Mouse (Mus musculus) cerebellum, adult (tissue): ENCODE measurements at regions not wholly inside any gene's neighbourhood (a gene's known extent, or its start where the extent isn't known, plus 50 kb on each side); places are given as distances from the start of the nearest gene placed in this dataset.
A peak's percentile ranks its signal among the peaks of the same experiment; 100 is the strongest.
"Not testable (repeated sequence)": the region's sequence is repeated elsewhere in the genome, so short reads cannot be mapped to it uniquely, and the experiment has no call there.

Source experiments
- ATAC-seq: cut with Nextera tagmentation; 2 replicates; pipeline ENCODE4 v1.9.2; 2017; ENCODE audit warnings: mild to moderate bottlenecking, moderate library complexity, mixed read lengths; ENCODE audit not compliant: insufficient number of reproducible peaks, low FRiP score, low TSS enrichment

DNA sequence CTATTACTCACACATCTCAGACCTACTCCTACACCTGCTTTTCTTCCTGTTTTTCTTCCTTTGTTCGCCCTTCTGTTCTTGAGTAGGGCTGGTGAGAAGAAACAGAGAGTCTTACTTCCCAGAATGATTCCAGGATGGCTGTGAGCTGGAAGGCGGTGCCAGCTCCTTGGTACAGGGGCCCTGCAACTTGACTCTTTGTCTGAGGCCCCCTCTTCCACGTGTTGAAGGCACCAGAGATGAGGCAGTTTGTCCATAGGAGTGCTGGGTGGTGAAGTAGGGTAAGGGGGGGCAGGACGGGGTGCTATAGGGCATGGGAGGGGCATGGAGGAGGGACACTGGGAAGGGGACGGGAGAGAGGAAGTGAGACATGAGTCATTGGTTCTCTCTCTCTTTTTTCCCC is 60.8 kb downstream of the Dmrta2 start:
- ATAC-seq, result no peak

DNA sequence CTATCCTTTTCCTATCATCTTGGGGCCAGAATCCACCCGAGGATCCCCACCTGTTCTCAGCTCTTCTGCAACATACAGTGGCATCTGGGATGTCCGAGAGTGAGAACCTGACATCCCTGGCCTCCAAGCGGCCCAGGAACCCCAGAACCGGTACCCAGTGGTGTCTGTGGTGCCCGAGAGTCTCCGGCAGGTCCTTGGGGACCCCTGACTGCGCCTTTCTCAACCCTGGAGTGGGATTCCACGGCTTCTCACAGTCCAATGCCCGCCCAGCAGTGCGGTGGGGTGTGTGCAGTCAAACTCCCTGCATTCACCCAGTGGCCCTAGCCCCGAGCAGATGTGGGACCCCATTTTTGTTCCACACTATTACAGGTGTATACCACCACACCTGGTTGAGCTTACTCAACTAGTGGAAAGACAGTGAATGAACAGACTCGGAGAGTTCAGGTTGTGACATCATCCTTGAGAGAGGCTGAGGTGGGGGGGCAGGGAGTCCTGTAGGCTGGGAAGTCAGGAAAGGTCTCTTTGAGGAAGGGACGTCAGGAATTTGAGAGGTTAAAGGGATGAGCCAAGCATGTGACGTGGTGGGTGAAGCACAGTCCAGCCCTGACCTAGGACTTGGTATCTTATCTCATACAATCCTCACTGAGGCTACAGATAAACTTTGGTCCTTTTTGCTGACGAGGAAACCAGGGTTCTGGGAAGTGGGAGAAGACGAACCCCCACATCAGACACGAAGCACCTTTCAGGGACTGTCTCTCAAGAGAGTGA is 67.2 kb downstream of the Dmrta2 start:
- no peak for ATAC-seq

DNA sequence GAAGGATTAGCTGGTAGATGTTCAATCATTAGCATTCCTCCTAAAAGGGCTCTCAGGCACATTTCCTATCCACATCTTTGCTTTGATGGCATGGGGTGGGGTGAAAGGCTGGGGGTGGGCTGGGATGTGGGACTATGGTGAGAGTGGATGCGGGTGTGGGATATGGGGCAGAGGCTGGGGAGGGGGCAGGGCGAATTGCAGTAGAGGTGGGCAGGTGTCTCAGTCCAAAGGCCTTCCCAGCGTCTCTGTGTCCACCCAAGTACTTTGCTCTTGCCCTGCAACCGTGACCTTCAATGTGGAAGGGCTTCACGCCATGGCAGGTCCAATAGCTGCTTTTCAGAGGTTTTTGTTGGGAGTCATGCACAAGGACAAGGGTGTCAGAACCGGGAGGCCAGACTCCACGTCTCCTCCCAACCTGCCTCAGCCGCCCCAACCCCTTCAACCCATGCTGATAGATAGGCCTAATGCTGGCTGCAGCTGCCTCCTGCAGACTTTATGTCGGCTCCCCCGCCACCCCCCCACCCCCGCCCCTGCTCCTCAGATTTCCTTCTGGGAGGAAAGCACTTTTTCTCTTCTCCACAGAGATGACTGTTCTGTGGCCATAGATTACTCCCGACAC is 67.9 kb downstream of the Dmrta2 start:
- ATAC-seq, result no peak

GRCm38 (mm10) chr4:110046270-110046651 is 68.4 kb downstream of the Dmrta2 start:
- no peak for ATAC-seq

DNA sequence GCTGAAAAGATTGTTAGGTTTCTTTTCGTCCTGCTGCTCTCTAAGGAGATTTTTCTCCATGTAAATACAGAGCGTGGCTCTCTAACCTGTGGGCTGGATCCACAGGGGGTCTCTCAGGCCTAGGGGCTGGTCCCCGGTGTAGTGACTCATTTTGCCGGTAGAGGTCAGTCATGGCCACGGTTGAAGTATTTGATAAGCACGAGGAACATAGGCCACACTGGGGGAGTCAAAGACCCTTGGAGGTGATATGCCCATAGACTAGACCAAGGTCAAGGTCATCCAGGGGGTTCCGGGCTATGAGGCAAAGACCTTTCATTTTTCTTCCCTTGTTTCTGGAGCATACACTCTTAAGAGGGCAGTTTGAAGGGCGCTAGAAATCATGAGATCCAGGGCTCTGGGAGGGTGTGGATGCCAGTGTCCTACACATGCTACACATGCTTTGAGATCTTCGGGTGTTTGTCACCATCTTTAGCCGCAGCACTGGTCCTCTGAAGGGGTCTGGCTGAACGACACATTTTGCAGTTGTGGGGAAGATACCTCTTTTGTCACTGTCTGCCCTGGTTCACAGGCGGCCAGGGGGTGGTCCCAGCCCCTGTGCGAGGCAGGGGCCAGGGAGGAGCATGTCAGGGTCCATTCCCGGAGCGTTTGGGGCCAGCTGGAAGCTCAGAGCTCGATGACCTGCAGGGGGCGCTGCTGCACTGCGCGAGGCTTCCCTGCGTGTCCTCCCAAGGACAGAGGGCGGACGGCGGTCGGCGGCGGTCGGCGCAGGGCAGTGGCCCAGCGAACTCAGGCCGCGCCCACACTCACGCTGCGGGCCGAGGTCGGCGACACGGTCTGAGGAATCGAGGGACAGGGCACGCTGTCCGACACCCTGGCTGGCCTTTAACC is 72.8 kb downstream of the Dmrta2 start:
- ATAC-seq, result peak; percentile 88

DNA sequence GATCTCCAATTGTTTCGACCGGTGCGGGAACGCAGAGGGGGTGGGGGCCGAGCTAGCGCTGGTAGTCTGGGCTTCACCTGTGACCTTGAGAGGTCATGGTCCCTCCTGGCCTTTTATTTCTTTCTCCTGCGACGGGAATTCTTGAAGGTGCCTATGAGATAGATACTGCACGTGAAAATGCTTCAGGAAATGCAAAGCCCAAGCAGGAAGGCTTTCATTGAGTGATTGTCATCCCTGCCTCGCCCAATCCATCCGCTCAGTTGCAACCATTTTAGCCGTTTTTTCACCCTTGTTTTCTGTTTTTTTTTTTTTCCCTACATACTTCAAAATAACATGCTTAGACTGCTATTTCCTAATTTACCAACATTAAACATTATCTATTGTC is 73.4 kb downstream of the Dmrta2 start:
- ATAC-seq, result no peak

- ATAC-seq, result no peak
Observed at GRCm38 (mm10) chr4:110051872-110052271, 74.0 kb downstream of the Dmrta2 start.

DNA sequence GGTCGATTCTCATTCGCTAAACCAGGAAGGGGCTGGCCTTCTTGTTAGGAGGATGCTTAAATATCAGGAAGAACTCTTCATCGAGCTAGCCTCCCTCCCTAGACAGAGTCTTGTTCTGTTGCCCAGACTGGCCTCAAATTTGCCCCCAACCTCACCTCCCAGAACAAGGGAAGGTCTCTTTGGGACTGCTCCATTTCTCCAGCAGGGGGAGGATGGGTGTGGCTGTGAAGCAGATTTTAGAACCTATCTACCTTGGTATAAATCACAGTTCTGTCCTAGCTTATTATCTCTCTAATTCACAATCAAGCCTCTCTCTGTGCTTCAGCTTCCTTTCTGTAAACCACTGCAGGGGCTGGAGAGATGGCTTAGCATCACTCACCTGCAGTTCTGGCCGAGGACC is 75.1 kb downstream of the Dmrta2 start:
- ATAC-seq, result no peak

- ATAC-seq, result no peak
Observed at GRCm38 (mm10) chr4:110073836-110074235, 96.0 kb downstream of the Dmrta2 start.

GRCm38 (mm10) chr4:110083371-110083770 is 105.5 kb downstream of the Dmrta2 start:
- no peak for ATAC-seq

DNA sequence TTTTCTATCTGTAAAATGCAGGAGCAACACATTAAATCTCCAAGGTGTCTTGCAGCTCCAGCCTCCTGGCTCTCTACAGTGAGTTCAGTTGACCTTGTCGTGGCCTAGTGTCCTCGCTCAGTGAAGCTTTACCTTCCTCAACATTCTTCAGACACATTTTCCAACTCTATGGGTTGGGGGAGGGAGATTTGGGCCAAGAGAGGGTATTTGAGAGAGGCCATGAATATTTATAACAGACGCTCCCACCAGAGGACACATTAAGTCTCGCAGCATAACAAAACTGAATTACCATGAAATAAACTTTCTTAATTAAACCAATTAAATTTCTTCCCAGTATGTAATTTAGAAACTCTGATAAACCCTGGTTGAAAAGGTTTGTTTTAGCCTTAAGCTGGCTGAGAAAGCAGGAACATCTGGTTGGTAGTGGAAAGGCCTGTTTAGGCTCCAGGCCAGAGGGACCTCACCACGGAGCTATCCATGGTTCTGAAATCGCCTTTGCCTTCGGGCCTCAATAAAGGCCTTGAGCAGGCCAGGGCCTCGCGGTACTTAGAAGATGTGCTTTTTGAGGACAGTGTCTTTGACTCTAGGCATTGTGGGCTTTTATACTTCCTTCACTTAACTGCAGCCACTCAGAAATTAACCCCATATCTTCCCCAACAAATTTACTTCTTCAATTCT is 109.9 kb downstream of the Dmrta2 start:
- no peak for ATAC-seq

DNA sequence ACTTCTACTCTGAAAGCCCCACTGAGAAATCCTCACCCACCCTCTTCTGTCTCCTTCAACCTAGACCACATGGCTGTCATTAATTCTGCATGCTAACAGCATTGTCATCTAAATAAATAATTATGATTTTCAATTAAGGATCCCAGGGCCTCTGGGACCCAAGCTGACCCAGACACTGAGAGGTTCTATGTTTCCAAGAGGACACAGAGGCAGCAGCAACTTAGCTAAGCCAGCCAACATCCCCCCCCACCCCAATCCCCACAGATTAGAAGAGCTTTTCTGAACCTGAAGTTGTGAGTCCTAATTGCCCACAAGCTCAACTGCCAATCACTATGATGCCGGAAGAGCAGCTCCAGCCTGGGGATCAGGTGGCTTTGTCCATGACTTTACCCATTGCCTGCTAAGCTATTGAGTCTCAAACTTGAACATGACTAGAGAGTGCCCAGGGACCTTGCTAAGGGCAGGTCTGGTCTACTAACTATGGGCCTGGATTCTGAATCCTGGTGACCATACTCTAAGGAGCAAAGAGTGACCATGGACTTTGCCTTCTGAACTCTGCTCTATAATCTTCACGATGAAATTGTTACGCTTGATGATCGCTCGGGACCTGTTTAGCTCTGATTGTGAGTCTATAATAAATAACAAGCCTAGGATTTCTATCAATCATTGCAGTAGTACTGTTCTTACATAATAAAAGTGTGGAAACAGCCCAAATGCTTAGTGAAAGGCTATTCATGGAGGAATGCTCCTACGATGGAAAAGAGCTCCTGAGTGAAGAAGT is 115.4 kb downstream of the Dmrta2 start:
- ATAC-seq, result no peak

- ATAC-seq, result no peak
Observed at GRCm38 (mm10) chr4:110094541-110094940, 116.7 kb downstream of the Dmrta2 start.

GRCm38 (mm10) chr4:110095760-110096593 is 118.1 kb downstream of the Dmrta2 start:
- ATAC-seq, result no peak

DNA sequence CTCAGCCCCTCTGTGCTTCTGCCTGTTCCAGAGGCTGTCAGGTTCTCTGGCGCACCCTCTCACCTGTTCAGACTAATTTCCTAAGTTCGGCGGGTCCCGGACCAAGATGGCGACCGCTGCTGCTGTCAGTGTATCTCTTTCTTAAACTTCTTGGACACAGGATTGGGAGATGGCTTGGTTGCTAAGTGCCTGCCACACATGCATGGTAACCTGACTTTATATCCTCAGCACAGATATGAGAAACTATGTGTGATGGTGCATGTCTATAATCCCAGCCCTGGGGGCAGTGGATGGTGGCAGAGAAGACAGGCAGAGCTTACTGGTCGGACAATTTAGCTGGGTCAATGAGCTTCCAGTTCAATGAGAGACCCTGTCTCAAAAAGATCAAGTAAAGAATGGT is 126.3 kb downstream of the Dmrta2 start:
- not testable (repeated sequence) for ATAC-seq

GRCm38 (mm10) chr4:110106620-110107243 is 128.9 kb downstream of the Dmrta2 start:
- ATAC-seq, result no peak

- no peak for ATAC-seq
Observed at GRCm38 (mm10) chr4:110119438-110119837, 141.6 kb downstream of the Dmrta2 start.

GRCm38 (mm10) chr4:110119874-110120273 is 142.0 kb downstream of the Dmrta2 start:
- ATAC-seq, result no peak

- ATAC-seq, result no peak
Observed at GRCm38 (mm10) chr4:110120761-110121160, 142.9 kb downstream of the Dmrta2 start.
